Mouse (Mus musculus): ENCODE measurements at regions not wholly inside any gene's neighbourhood (a gene's known extent, or its start where the extent isn't known, plus 50 kb on each side); places are given as distances from the start of the nearest gene placed in this dataset.

- 48% methylated on average over 9 of the region's 9 CpGs for WGBS
- no peak overlapping the region for H3K27ac ChIP-seq (ENCODE audit: low read length)
- DNase-seq (ENCODE audit: low spot score) (no peak), ATAC-seq (no peak)
- H3K27me3 ChIP-seq (replicated peaks; ENCODE audit: insufficient read depth, low read length) = no peaks in the 10 kb centered on the region
- no peak overlapping the region for H3K4me2 ChIP-seq (replicated peaks; ENCODE audit: low read depth, low read length)
- H3K9me3 ChIP-seq (ENCODE audit: low read length) = no peaks in the 10 kb centered on the region
- H3K9ac ChIP-seq (replicated peaks; ENCODE audit: low read depth) = no peak overlapping the region
- no peak for TF ChIP-seq CTCF (IDR thresholded peaks at IDR 0.05)
- TF ChIP-seq EP300 (IDR thresholded peaks at IDR 0.05) = no peak
- no peaks in the 10 kb centered on the region for H3K4me1 ChIP-seq (ENCODE audit: insufficient read depth, low read depth, low read length)
- H3K4me3 ChIP-seq (ENCODE audit: low read depth, low read length) = no peak overlapping the region
- no peaks in the 10 kb centered on the region for H3K36me3 ChIP-seq (ENCODE audit: insufficient read depth, low read length)
Measured at GRCm38 (mm10) chr4:106091927-106092675, 223.9 kb upstream of the Usp24 start.

- no peak overlapping the region for H3K4me3 ChIP-seq (ENCODE audit: low read depth, low read length)
- WGBS = 76% methylated on average over 6 of the region's 6 CpGs
- no peak for TF ChIP-seq CTCF (IDR thresholded peaks at IDR 0.05)
- TF ChIP-seq EP300 (IDR thresholded peaks at IDR 0.05) = no peak
- H3K4me1 ChIP-seq (ENCODE audit: insufficient read depth, low read depth, low read length) = no peaks in the 10 kb centered on the region
- H3K9me3 ChIP-seq (ENCODE audit: low read length) = no peaks in the 10 kb centered on the region
- no peak overlapping the region for H3K4me2 ChIP-seq (replicated peaks; ENCODE audit: low read depth, low read length)
- no peak overlapping the region for H3K9ac ChIP-seq (replicated peaks; ENCODE audit: low read depth)
- no peaks in the 10 kb centered on the region for H3K36me3 ChIP-seq (ENCODE audit: insufficient read depth, low read length)
- DNase-seq (ENCODE audit: low spot score) (no peak), ATAC-seq (no peak)
- H3K27ac ChIP-seq (ENCODE audit: low read length) = no peak overlapping the region
- H3K27me3 ChIP-seq (replicated peaks; ENCODE audit: insufficient read depth, low read length) = no peaks in the 10 kb centered on the region
Measured at GRCm38 (mm10) chr4:106092676-106093070, 223.3 kb upstream of the Usp24 start.

GRCm38 (mm10) chr4:106093252-106093651 lies 222.8 kb upstream of the Usp24 start:
- H3K27me3 ChIP-seq (replicated peaks; ENCODE audit: insufficient read depth, low read length) = no peaks in the 10 kb centered on the region
- H3K36me3 ChIP-seq (ENCODE audit: insufficient read depth, low read length) = no peaks in the 10 kb centered on the region
- TF ChIP-seq EP300 (IDR thresholded peaks at IDR 0.05) (no peak), CTCF (IDR thresholded peaks at IDR 0.05) (peak; percentile 58)
- H3K4me1 ChIP-seq (ENCODE audit: insufficient read depth, low read depth, low read length) = no peaks in the 10 kb centered on the region
- H3K9ac ChIP-seq (replicated peaks; ENCODE audit: low read depth) = no peak overlapping the region
- ATAC-seq = no peak
- H3K4me3 ChIP-seq (ENCODE audit: low read depth, low read length) = no peak overlapping the region
- 96% methylated on average over 2 of the region's 2 CpGs for WGBS
- H3K4me2 ChIP-seq (replicated peaks; ENCODE audit: low read depth, low read length) = no peak overlapping the region
- DNase-seq (ENCODE audit: low spot score) = peak; percentile 48
- no peaks in the 10 kb centered on the region for H3K9me3 ChIP-seq (ENCODE audit: low read length)
- H3K27ac ChIP-seq (ENCODE audit: low read length) = no peak overlapping the region

- Histone ChIP-seq H3K4me3 (ENCODE audit: low read depth, low read length) (no peak overlapping the region), H3K36me3 (ENCODE audit: insufficient read depth, low read length) (no peaks in the 10 kb centered on the region), H3K27me3 (replicated peaks; ENCODE audit: insufficient read depth, low read length) (no peaks in the 10 kb centered on the region), H3K9me3 (ENCODE audit: low read length) (no peaks in the 10 kb centered on the region), H3K4me1 (ENCODE audit: insufficient read depth, low read depth, low read length) (no peaks in the 10 kb centered on the region), H3K27ac (ENCODE audit: low read length) (peak overlapping the region; percentile 21; the same call in 1 of the 2 replicates), H3K4me2 (replicated peaks; ENCODE audit: low read depth, low read length) (no peak overlapping the region), H3K9ac (replicated peaks; ENCODE audit: low read depth) (no peak overlapping the region)
- peak; percentile 86 for ATAC-seq
- peak; percentile 80 for DNase-seq (ENCODE audit: low spot score)
- TF ChIP-seq EP300 (IDR thresholded peaks at IDR 0.05) (peak; percentile 82), CTCF (IDR thresholded peaks at IDR 0.05) (no peak)
- WGBS = 58% methylated on average over 11 of the region's 11 CpGs
Measured at GRCm38 (mm10) chr4:106094882-106095556, 221.0 kb upstream of the Usp24 start.

- TF ChIP-seq EP300 (IDR thresholded peaks at IDR 0.05) = no peak
- no peak for TF ChIP-seq CTCF (IDR thresholded peaks at IDR 0.05)
- no peak overlapping the region for H3K4me2 ChIP-seq (replicated peaks; ENCODE audit: low read depth, low read length)
- H3K9me3 ChIP-seq (ENCODE audit: low read length) = no peaks in the 10 kb centered on the region
- H3K4me1 ChIP-seq (ENCODE audit: insufficient read depth, low read depth, low read length) = no peaks in the 10 kb centered on the region; the same call in 1 of the 2 replicates
- DNase-seq (ENCODE audit: low spot score) = no peak
- 71% methylated on average over 3 of the region's 3 CpGs for WGBS
- ATAC-seq = no peak
- no peaks in the 10 kb centered on the region for H3K36me3 ChIP-seq (ENCODE audit: insufficient read depth, low read length)
- H3K27me3 ChIP-seq (replicated peaks; ENCODE audit: insufficient read depth, low read length) = no peaks in the 10 kb centered on the region
- no peak overlapping the region for H3K9ac ChIP-seq (replicated peaks; ENCODE audit: low read depth)
- no peak overlapping the region for H3K4me3 ChIP-seq (ENCODE audit: low read depth, low read length)
- no peak overlapping the region for H3K27ac ChIP-seq (ENCODE audit: low read length)
Measured at GRCm38 (mm10) chr4:106096130-106096529, 219.9 kb upstream of the Usp24 start.

- no peak overlapping the region for H3K9ac ChIP-seq (replicated peaks; ENCODE audit: low read depth)
- 73% methylated on average over 1 of the region's 1 CpGs for whole genome bisulfite sequencing
- H3K4me2 ChIP-seq (replicated peaks; ENCODE audit: low read depth, low read length) = no peak overlapping the region
- no peak for ATAC-seq
- no peak overlapping the region for H3K27ac ChIP-seq (ENCODE audit: low read length)
- H3K4me1 ChIP-seq (ENCODE audit: insufficient read depth, low read depth, low read length) = no peaks in the 10 kb centered on the region; the same call in 1 of the 2 replicates
- no peak overlapping the region for H3K4me3 ChIP-seq (ENCODE audit: low read depth, low read length)
- no peak for DNase-seq (ENCODE audit: low spot score)
- TF ChIP-seq EP300 (IDR thresholded peaks at IDR 0.05) (no peak), CTCF (IDR thresholded peaks at IDR 0.05) (no peak)
- no peaks in the 10 kb centered on the region for H3K36me3 ChIP-seq (ENCODE audit: insufficient read depth, low read length)
- no peaks in the 10 kb centered on the region for H3K27me3 ChIP-seq (replicated peaks; ENCODE audit: insufficient read depth, low read length)
- H3K9me3 ChIP-seq (ENCODE audit: low read length) = no peaks in the 10 kb centered on the region
Measured at GRCm38 (mm10) chr4:106097846-106098245, 218.2 kb upstream of the Usp24 start.
